Mouse (Mus musculus) stomach, postnatal 0 days (tissue): ENCODE measurements around the gene Sgpp1.

Experiments
- CTCF ChIP-seq: IDR thresholded peaks from 2 replicates; pipeline ENCODE4 v1.5.1; 2016; ENCODE audit warnings: antibody characterized with exemption, low read depth, mild to moderate bottlenecking, moderate library complexity
- EP300 ChIP-seq: optimal IDR thresholded peaks from 2 replicates; pipeline ENCODE3; 2016; ENCODE audit warnings: antibody characterized with exemption

- TF ChIP-seq CTCF (no peak), EP300 (no peak)
These were observed 35.9 kb upstream of the Sgpp1 start for GRCm38 (mm10) chr12:75771410-75771809.
